Mouse (Mus musculus): ENCODE measurements at regions not wholly inside any gene's neighbourhood (a gene's known extent, or its start where the extent isn't known, plus 50 kb on each side); places are given as distances from the start of the nearest gene placed in this dataset.

GRCm38 (mm10) chr16:60941767-60942166 lies 336.4 kb upstream of the Epha6 start:
- peak in 1 of 2 experiments; percentile 14 for DNase-seq (ENCODE audit: extremely low spot score in 1 of 2, low spot score in 1 of 2)
